Mouse (Mus musculus) T-helper 17 cell (primary cell): ENCODE results near the gene Abhd14b.

ENCODE experiments used
- in situ Hi-C, 2 experiments: fragments of 300-600 bp; cut with MboI, MseI; formaldehyde crosslinking; loops; 1 replicate in 1 of 2; 2 replicates in 1 of 2; pipeline ENCODE4 v1.15.1; 2025; ENCODE audit warnings: high pct_unique_total_duplicates in 2 of 2

Abhd14b gene

DNA sequence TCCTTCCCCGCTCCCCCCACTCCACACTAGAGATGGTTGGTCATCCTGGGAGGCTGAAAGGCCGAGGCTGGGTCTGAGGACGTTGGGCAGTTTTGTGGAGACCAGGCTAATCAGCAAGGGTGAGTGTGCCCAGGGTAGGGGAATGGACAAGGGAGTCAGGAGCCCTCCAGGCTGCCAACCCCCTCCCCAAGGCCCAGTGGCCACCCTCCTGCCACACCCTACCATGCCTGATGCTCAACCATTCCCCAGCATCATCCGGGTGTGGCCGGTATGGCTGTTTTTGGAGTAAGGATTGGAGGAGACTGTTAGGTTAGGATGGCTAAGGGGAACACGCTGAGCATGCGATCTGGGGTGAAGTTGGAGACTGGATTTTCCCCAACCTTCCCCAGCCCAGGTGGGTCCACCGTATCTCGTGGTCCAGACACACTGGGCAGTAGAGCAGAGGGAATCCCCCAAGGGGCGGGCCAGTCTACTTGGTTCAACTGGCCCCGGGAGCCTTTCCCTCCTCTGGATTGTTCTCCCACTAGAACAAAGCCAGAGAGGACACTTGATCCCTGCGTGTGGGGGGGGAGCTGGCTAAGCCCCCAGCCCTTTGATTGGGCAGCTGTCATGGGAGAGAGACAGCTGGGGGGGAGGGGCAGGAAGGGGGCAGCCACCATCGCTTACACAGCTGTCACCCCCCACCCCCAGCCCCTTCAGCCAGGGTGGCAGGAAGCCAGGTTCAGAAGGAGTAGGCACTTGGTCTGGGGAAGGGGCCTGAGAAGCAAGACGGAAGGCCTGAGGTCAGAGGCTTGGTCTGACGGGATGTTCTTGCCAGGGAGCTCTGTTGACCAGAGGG lies 9.3 kb downstream of the Abhd14b start:
- in situ Hi-C loops, result loop anchor here in 1 of 2 experiments (10.0 kb wide), 1 partner anchor 1098 kb away; the partner anchor contains the start of gene Rassf1

DNA sequence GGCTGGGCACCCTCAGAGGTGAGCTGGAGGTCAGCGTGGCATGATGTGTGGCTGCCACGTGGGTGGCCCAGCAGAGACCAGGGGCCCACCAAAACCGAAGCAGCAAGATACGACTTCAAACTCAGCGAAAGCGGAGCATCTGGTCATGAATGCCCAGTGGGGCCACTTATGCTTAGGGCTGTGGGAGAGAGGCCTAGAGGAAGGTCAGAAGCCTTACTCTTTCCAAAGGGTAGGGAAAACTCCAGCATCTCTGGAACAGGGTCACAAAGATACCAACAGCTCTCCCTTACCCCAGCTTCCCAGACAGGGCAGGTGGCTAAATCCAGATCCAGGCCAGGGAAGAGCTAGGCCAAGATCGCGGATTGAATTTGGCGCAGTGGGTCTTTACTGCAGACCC lies 9.9 kb downstream of the Abhd14b start:
- in situ Hi-C loops, result loop anchor here in 1 of 2 experiments (10.0 kb wide), 1 partner anchor 1098 kb away; the partner anchor contains the start of gene Rassf1

DNA sequence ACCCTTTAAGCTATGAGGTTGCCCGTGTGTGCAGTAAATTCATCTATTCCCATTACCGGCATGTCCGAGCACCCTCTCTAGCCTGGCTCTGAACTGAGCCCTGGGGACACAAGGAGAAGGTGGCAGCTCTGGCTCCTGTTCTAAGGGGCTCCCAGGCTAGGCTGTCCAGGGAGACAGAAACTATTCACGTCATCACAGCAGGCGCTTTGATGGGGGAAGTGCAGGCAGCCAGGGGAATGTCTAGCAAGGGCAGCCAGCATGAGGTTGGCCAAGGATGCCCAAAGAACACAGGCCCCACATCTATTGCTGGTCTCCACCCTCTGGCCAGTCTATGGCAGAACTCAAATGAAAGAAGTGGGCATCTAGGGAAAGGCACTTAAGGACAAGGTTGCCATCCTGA lies 10.7 kb downstream of the Abhd14b start:
- in situ Hi-C loops, result loop anchor here in 1 of 2 experiments (10.0 kb wide), 1 partner anchor 1097 kb away; the partner anchor contains the start of gene Rassf1

DNA sequence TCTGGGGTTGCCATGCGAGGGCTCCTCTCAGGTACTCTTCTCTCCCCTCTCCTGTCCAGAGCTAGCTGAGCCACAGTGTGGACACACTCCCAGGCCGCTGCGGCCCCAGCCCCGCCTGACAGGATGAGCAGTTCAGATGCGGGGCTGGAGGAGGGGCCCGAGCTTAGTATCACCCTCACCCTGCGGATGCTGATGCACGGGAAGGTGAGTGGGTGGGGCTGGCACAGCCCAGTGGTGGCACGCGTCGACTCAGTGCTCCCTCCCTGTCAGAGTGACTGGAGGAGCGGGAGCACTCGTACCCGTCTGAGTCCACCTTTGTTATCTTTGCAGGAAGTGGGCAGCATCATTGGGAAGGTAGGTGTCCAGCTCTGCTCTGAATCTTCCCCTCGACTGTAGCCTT lies 12.7 kb downstream of the Abhd14b start:
- in situ Hi-C loops, result loop anchor here in 1 of 2 experiments (10.0 kb wide), 1 partner anchor 1095 kb away; the partner anchor contains the start of gene Rassf1

DNA sequence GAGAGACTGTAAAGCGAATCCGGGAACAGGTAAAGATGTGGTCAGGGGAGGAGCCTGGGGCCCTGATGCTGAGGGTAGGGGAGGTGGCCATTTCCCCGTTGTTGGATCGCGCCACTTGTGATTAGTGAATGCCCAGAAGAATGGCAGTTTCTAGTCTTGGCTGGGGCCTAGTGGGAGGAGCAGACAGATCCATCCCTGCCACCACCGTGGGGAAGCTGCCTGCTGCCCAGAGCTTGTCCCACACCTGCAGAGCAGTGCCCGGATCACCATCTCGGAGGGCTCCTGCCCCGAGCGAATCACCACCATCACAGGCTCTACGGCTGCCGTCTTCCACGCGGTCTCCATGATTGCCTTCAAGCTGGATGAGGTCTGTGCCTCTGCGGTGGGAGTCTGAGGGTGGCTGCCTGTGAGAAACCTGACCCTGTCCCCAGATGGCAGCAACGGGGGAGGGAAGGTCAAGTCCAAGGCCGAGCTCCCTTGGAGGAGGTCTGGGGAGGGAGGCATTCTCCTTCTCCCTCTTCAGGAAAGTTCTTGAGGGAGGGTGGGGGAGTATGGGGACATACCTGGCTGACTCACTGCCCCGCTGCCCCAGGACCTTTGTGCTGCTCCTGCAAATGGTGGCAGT lies 13.3 kb downstream of the Abhd14b start:
- in situ Hi-C loops, result no loop called here

DNA sequence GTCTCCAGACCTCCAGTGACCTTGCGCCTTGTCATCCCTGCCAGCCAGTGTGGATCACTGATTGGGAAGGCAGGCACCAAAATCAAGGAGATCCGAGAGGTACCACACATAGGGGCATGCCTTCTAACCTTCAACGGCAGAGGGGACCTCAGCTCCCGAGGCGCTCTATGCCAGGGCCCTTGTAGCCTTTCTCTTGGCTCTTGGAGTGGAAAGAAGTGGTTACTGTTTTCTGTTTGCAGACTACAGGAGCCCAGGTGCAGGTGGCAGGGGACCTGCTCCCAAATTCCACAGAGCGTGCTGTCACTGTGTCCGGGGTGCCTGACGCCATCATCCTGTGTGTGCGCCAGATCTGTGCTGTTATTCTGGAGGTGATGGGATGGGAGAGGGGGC lies 13.8 kb downstream of the Abhd14b start:
- in situ Hi-C loops, result no loop called here

DNA sequence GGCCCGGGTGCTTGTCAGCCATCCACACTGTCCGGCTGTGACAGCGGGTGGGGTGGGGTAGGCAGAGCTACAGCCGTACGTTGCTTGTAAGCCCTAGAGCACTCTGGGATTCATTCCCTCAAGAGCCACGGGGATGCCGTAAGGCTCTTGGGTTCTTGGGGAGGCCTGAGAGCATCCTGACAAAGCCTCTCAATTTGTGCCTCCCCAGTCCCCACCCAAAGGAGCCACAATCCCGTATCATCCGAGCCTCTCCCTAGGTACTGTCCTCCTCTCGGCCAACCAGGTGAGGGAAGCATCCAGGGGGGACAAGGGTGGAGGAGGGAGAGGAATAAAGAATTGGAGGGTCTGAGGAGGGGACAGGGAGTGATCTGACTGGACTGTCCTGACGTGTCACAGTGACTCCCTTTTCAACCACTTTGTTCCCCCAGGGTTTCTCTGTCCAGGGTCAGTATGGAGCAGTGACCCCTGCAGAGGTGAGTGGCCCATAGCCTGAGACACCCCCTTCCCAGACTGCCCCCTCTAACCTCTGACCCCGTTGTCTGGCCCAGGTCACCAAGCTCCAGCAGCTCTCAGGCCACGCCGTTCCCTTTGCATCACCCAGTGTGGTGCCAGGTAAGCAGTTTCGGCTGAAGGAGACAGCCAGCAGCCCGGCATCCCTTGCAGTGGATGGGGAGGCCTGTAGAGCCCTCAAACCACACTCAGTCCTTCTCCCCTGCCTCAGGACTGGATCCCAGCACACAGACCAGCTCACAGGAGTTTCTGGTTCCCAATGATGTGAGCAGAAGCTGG lies 14.6 kb downstream of the Abhd14b start:
- in situ Hi-C loops, result no loop called here

DNA sequence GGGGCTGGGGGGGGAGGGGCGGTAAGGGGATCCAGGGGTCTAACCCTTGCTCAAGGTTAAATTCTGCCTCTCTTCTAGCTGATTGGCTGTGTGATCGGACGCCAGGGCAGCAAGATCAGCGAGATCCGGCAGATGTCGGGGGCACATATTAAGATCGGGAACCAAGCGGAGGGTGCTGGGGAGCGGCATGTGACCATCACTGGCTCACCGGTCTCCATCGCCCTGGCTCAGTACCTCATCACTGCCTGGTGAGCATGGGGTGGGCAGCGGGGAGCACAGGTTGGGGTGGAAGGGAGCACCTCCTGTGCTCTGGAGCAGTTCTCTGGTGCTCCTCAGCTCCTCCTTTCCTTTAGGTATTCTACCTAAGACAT lies 15.2 kb downstream of the Abhd14b start:
- in situ Hi-C loops, result no loop called here

DNA sequence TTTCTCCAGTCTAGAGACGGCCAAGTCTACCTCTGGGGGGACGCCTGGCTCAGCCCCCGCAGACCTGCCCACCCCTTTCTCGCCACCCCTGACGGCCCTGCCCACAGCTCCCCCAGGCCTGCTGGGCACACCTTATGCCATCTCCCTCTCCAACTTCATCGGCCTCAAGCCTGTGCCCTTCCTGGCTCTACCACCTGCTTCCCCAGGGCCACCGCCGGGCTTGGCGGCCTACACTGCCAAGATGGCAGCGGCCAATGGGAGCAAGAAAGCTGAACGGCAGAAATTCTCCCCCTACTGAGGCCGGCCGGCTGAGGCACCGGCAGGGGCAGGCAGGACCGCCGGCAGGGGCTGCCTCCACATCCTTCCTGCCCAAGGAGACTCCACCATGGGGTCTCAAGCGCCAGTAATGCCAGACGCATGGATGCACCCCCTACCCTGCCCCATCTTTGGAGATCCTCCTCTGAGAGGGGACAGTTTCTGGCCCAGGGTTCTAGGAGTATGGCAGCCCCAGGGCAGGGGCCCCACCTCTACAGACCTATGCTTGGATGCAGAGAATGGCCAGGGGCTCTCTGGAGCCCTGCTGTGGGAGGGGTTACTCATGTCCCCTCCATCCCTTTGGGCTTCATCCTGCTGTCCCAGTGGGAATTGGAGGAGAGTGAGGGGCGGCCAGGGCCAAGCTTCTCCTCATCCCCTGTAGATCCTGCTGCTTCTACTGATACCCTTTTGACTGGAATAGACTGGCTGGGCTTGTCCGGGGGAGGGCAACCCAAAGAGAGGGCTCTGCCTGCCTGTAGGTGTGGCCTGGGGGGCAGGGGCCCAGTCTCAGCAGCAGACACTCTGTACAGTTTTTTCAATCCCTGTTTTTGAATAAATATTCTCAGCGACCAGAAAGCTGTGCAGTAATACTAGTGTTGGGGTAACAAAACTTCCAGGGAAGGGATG lies 16.1 kb downstream of the Abhd14b start:
- in situ Hi-C loops, result no loop called here

DNA sequence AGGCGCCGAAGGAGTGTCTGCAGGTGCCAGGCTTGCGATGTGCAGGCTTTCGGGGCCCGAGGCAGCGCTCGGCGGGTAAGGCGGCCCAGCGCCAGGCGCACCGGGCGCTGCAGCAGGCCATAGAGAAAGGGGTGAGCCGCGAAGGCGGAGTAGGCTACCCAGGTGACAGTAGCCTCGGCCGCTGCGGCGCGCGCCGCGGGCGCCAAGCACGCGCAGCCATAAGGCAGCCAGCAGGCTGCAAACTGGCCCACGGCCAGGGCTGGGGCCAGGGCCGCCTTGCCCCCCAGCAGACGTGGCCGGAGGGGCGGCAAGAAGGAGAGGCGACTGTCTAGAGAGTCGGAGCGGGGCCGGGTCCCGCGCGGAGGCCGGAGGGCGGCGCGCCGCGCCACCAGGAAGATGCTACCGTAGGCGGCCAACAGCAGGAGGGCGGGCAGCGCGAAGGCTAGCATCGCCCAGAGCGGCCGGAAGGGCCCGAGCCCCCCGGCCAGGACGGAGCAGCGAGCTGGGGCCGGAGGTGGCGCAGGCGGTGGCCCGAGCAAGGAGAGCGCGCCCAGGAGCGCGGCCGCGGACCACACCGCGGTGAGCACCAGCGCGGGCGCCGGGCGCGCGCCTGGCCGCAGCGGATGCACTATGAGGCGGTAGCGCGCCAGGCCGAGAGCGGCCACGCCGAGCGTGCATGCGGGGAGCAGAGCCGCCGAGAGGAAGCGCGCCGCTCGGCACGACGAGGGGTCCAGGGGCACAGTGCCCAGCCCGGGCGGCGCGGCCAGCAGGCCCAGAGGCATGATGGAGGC lies 17.7 kb downstream of the Abhd14b start:
- in situ Hi-C loops, result no loop called here

DNA sequence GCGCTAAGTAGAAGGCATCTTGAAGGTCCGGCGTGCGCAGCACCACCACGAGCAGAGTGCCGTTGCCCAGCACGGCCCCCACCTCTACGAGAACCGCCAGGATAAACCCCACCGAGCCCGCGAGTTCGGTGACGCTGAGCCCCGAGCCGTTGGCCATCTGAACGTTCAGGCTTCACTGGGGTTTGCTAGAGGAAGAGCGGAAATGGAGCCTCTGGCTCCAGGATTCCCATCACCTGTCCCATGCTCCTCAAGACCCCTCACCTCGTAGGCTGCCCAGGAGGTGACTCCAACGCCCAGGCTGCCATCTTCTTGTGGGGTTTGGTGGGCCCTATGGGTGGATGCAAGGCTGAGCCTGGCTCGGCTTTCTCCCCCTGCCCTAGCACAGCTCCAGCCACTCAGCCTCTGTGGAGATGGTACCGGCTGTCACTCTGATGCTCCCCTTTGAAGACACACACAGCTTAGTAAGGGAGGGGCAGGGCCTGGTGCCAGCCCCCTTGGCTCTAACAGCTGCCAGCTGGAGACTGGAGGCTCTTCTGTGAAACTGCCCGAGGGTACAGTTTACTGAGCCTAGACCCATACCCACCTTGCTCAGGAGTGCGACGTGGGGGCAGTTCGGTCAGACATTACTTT lies 18.4 kb downstream of the Abhd14b start, which contains the start of gene Gpr62:
TSS of gene Gpr62 (minus strand) at position 368 of the 630 bp plus-strand sequence.
- in situ Hi-C loops, result no loop called here

DNA sequence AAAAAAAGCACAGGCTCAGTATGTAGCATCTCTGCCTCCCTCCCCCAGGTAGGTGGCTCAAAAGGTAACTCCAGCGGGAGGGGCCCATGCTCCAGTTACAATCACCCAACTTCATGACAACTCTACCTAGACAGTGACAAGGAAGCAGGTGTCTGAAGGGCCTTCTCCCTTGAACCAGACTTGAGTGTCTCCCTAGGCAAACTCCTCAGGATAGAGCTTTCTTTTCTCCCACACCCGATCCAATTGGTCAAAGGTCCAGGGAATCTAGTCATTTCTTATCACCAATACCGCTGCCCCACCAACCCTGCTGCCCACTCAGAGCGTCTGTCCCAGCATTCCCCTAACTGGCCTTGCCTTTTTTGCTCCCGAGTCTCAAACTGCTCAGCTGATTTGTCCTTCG lies 19.5 kb downstream of the Abhd14b start:
- in situ Hi-C loops, result no loop called here

DNA sequence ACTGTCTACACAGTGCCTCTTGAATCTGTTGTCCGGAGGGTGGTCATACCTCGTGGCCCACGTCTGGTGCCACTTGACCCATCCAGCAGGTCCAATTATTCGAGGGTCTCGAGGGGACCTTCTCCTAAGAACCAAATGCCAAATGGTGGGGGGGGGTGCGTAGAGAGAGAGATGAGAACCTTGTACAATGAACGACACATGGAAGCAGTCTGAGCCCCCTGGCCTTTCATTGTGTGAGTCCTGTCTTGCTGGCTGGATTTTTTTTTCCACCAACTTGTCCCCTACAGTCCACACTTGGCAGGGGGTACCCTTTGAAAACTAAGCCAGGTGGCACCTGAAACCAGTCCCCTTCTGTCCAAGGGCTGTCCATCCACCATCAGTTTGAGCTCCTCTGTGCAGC lies 20.5 kb downstream of the Abhd14b start:
- in situ Hi-C loops, result no loop called here

DNA sequence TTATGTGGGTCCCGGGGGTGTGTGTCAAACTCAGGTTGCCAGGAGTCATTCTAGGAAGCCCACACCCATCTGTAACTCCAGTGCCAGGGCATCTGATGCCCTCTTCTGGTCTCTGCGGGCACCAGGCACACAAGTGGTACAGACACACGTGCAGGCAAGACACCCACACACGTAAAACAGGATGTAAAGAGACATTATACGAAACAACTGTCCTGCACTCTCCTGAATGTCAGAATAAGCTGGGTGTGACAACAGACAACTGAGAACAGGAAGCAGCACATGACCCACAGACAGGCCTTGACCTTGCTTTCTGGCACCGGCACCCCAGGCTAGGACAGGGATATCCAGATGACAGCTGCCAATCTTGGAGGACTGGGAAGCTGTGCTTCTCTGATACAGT lies 22.1 kb downstream of the Abhd14b start:
- in situ Hi-C loops, result no loop called here

DNA sequence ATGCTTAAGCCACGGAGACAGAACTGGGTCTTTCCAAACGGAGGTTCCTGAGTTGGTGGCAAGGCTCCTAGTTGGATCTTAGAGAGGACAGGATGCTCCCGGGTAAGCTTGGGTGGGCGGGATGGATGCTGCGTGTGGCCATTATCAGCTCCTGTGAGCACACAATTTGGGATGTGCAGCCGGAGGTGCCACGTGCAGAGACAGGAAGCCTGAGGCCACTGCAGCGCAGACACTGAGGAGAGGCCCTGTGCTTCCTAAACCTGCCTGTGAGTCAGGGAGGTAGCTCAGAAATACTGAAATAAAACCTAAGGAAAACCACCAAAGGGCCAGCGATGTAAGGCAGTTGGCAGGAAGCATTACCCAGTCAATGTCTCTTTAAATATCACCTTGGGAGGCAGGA lies 22.5 kb downstream of the Abhd14b start:
- in situ Hi-C loops, result loop anchor here in 1 of 2 experiments (5.0 to 10.0 kb wide), 2 partner anchors 32 to 1505 kb away; partner anchors contain the start of genes Acy1 and Uba7

DNA sequence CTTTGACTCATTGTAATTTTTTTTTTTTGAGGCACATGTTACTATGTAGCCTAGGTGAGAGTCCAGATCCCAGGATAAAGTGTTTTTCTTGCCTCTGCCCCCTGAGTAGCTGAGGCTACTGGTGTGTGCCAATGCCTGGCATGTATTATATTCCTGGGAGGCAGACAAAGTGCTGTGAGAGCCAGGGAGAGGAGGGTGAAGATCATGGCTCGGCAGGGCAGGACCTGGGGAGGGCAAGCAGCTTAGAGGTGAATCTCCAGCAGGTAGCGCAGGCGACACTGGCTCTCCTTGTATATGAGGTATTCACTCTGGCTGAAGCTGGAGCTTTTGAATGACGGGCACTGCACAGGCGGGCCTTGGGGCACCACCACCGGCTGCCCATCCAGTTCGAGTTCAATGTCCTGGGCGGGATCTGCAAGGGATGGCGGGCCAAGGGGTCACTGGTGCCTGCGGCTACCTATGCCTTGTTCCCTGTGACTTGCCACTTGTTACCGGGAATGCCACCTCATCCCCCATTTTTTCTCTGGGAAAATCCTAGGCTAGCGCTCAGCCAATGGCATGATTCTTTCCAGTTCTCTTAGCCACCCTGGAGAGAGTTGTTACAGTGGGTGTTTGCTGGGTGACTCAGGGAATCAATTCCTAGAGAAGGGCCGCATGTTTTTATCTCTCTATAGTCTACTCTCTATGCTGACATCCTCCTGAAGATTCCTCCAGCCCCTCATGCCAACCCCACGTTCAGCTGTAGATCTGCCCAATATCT lies 23.9 kb downstream of the Abhd14b start:
- in situ Hi-C loops, result loop anchor here in 1 of 2 experiments (5.0 to 10.0 kb wide), 2 partner anchors 34 to 1504 kb away; partner anchors contain the start of genes Acy1 and Uba7

DNA sequence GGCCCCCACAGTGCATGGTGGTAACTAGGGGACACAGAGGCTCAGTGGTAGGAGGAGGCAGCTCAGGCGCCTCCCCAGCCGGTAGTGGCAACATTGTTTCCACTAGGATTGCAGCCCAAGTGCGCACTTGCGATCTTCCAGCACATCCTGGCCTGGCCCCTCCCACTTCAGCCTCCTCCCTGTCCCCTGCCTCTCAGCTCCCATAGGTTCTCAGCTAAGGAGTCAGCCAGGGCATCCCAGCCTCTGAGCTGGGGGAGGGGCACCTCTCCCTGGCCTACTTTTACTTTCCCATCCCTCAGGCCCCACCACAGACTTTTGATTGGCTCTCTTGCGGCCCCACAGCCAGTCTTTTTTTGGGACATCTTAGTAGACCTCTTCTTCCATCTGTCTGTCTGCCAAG lies 24.6 kb downstream of the Abhd14b start:
- in situ Hi-C loops, result loop anchor here in 1 of 2 experiments (5.0 to 10.0 kb wide), 2 partner anchors 35 to 1503 kb away; partner anchors contain the start of genes Acy1 and Uba7

DNA sequence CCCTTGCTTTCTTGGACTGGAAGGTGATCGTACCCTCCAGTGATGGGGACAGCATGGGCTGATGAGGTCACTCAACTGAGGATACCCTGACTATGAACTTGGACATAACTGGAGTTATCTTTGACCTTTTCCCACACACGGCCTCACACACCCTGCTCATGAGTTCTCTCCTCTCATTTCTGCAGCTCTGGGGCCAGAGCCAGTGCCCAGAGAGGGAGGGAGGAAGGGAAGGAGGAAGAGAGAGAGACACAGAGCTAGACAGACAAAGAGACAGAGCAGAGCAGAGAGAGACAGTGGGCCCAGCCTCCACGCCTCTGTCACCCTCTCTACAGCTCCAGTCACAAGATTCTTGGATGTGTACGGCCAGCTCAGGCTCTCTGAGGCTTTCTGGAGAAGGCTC lies 25.1 kb downstream of the Abhd14b start:
- in situ Hi-C loops, result loop anchor here in 1 of 2 experiments (5.0 to 10.0 kb wide), 2 partner anchors 35 to 1502 kb away; partner anchors contain the start of genes Acy1 and Uba7
